Mouse (Mus musculus) heart, embryonic 14.5 days (tissue): Measurements from ENCODE around the gene Fam104a. TPM values are rescaled to one million over a fixed set of nuclear protein-coding genes. Genes with fewer than 3 reads are reported as not detected.

ENCODE experiments used
- ATAC-seq: fragments of 200-750 bp; cut with Nextera tagmentation; 2 replicates; pipeline ENCODE4 v1.8.0; 2017; ENCODE audit warnings: low read depth, moderate TSS enrichment; ENCODE audit not compliant: insufficient number of reproducible peaks, insufficient read depth, low FRiP score
- H3K27ac ChIP-seq, 2 experiments: fragments of 200-500 bp in 1 of 2; fragments of 300-500 bp in 1 of 2; sonication (generic) in 1 of 2; replicated peaks in 1 of 2; 2 replicates each; pipeline ENCODE4 v1.5.1; 2012 to 2014; ENCODE audit warnings: low read depth in 2 of 2, low read length in 2 of 2, control low read depth in 1 of 2, mild to moderate bottlenecking in 1 of 2, mixed read lengths in 1 of 2; ENCODE audit not compliant: control insufficient read depth in 1 of 2, insufficient read depth in 1 of 2
- H3K27me3 ChIP-seq: fragments of 300-500 bp; sonication (generic); 2 replicates; pipeline ENCODE4 v1.6.1; 2014; ENCODE audit warnings: mild to moderate bottlenecking, low read length, control low read depth; ENCODE audit not compliant: control insufficient read depth, insufficient read depth
- H3K36me3 ChIP-seq: fragments of 300-500 bp; sonication (generic); 2 replicates; pipeline ENCODE4 v1.6.1; 2014; ENCODE audit warnings: mild to moderate bottlenecking, control low read depth, low read length, mixed read lengths; ENCODE audit not compliant: control insufficient read depth, insufficient read depth
- H3K4me1 ChIP-seq, 2 experiments: fragments of 200-500 bp in 1 of 2; fragments of 300-500 bp in 1 of 2; sonication (generic) in 1 of 2; 2 replicates each; pipeline ENCODE4 v1.6.1; 2012 to 2014; ENCODE audit warnings: low read length in 2 of 2, control low read depth in 1 of 2, mixed read lengths in 1 of 2; ENCODE audit not compliant: control insufficient read depth in 2 of 2, insufficient read depth in 2 of 2
- H3K4me2 ChIP-seq: fragments of 300-500 bp; sonication (generic); 2 replicates; pipeline ENCODE4 v1.6.1; 2014; ENCODE audit warnings: mild to moderate bottlenecking, low read length
- H3K4me3 ChIP-seq, 2 experiments: fragments of 200-500 bp in 1 of 2; fragments of 300-500 bp in 1 of 2; sonication (generic) in 1 of 2; 2 replicates each; pipeline ENCODE4 v1.5.1; 2012 to 2014; ENCODE audit warnings: low read length in 2 of 2, mild to moderate bottlenecking in 2 of 2, control low read depth in 1 of 2, low read depth in 1 of 2, moderate library complexity in 1 of 2; ENCODE audit not compliant: control insufficient read depth in 1 of 2, insufficient read depth in 1 of 2
- H3K9ac ChIP-seq: fragments of 300-500 bp; sonication (generic); 2 replicates; pipeline ENCODE4 v1.6.1; 2014; ENCODE audit warnings: mild to moderate bottlenecking, low read length
- H3K9me3 ChIP-seq: fragments of 300-500 bp; sonication (generic); 2 replicates; pipeline ENCODE4 v1.6.1; 2016; ENCODE audit warnings: low read length, control low read depth; ENCODE audit not compliant: control insufficient read depth
- WGBS: fragments of 180-500 bp; shearing (Covaris S2); extraction: QIAGEN DNeasy Blood & Tissue Kit; methylation state at CpG from one replicate; pipeline ENCODE4 v1.1.7; 2014; 5-methylcytosine and 5-hydroxymethylcytosine counted together
- polyA plus RNA-seq: library from polyadenylated mRNA; unstranded; fragments of >200 nt; fragmentation: Nextera tagmentation; extraction: Ambion mirVana; gene quantifications from 2 replicates; pipeline ENCODE4 v1.2.1, GENCODE M21; 2014

Gene Fam104a
- polyA plus RNA-seq, 1 experiment from 2014 or later = 44.8 TPM

- Histone ChIP-seq H3K4me2 (no peak overlapping the region), H3K9me3 (no peaks in the 10 kb centered on the region), H3K4me3 (no peak overlapping the region), H3K4me1 (no peaks in the 10 kb centered on the region), H3K36me3 (no peaks in the 10 kb centered on the region), H3K9ac (no peak overlapping the region), H3K27me3 (no peaks in the 10 kb centered on the region; the same call in 1 of the 2 replicates), H3K27ac (no peak overlapping the region)
- ATAC-seq = no peak
- WGBS = 57% methylated on average over 7 of the region's 7 CpGs
These were observed 53.3 kb downstream of the Fam104a start for GRCm38 (mm10) chr11:113630642-113631041.

GRCm38 (mm10) chr11:113627785-113628184, 56.2 kb downstream of the Fam104a start:
- 53% methylated on average over 4 of the region's 4 CpGs for WGBS

GRCm38 (mm10) chr11:113625437-113625836, 58.5 kb downstream of the Fam104a start:
- 86% methylated on average over 18 of the region's 18 CpGs for WGBS
- Histone ChIP-seq H3K27me3 (peaks cover 16% of the 10 kb centered on the region), H3K4me1 (no peaks in the 10 kb centered on the region), H3K9me3 (no peaks in the 10 kb centered on the region), H3K4me2 (no peak overlapping the region), H3K4me3 (no peak overlapping the region), H3K36me3 (no peaks in the 10 kb centered on the region), H3K9ac (no peak overlapping the region), H3K27ac (no peak overlapping the region)
- ATAC-seq = no peak

More at GRCm38 (mm10) chr11:113627785-113628184, 56.2 kb downstream of the Fam104a start:
- Histone ChIP-seq H3K36me3 (no peaks in the 10 kb centered on the region), H3K4me3 (no peak overlapping the region), H3K4me1 (no peaks in the 10 kb centered on the region), H3K9me3 (no peaks in the 10 kb centered on the region), H3K4me2 (no peak overlapping the region), H3K27me3 (no peaks in the 10 kb centered on the region; the same call in 1 of the 2 replicates), H3K27ac (no peak overlapping the region), H3K9ac (no peak overlapping the region)
- ATAC-seq = no peak

GRCm38 (mm10) chr11:113622028-113622427, 61.9 kb downstream of the Fam104a start:
- H3K4me3 ChIP-seq = no peak overlapping the region
- H3K36me3 ChIP-seq = no peaks in the 10 kb centered on the region
- no peak overlapping the region for H3K27ac ChIP-seq
- H3K9me3 ChIP-seq = no peaks in the 10 kb centered on the region
- peaks cover 9 to 13% of the 10 kb centered on the region in 2 experiments; a peak in 2 of 4 replicates for H3K4me1 ChIP-seq
- H3K9ac ChIP-seq = no peak overlapping the region
- peaks cover 40% of the 10 kb centered on the region for H3K27me3 ChIP-seq
- ATAC-seq = no peak
- 82% methylated on average over 4 of the region's 4 CpGs for WGBS
- H3K4me2 ChIP-seq = no peak overlapping the region

GRCm38 (mm10) chr11:113621001-113621400, 63.0 kb downstream of the Fam104a start:
- no peak overlapping the region for H3K4me3 ChIP-seq
- H3K9me3 ChIP-seq = no peaks in the 10 kb centered on the region
- 62% methylated on average over 2 of the region's 2 CpGs for WGBS
- no peak overlapping the region for H3K9ac ChIP-seq
- no peak for ATAC-seq
- no peak overlapping the region for H3K27ac ChIP-seq
- H3K36me3 ChIP-seq = no peaks in the 10 kb centered on the region
- peaks cover 41% of the 10 kb centered on the region for H3K27me3 ChIP-seq
- H3K4me1 ChIP-seq = peaks cover 9 to 14% of the 10 kb centered on the region in 2 experiments; a peak in 2 of 4 replicates
- H3K4me2 ChIP-seq = no peak overlapping the region

GRCm38 (mm10) chr11:113619420-113620080, 64.4 kb downstream of the Fam104a start:
- ATAC-seq = no peak
- no peaks in the 10 kb centered on the region for H3K9me3 ChIP-seq
- no peak overlapping the region for H3K27ac ChIP-seq
- WGBS = 3% methylated on average over 31 of the region's 31 CpGs
- peak overlapping the region; percentile 44 to 46 for H3K4me3 ChIP-seq
- H3K4me2 ChIP-seq = peak overlapping the region; percentile 88
- peaks cover 9 to 14% of the 10 kb centered on the region in 2 experiments; a peak in 2 of 4 replicates for H3K4me1 ChIP-seq
- peak overlapping the region; percentile 61 for H3K9ac ChIP-seq
- peaks cover 47% of the 10 kb centered on the region for H3K27me3 ChIP-seq
- no peaks in the 10 kb centered on the region for H3K36me3 ChIP-seq

- H3K27ac ChIP-seq = no peak within 1 kb of the TSS
- peak; percentile 47; the same call in 1 of the 2 replicates for ATAC-seq
- peaks cover 9 to 14% of the 10 kb centered on the region in 2 experiments; a peak in 2 of 4 replicates for H3K4me1 ChIP-seq
- H3K4me2 ChIP-seq = peak within 1 kb of the TSS; percentile 88
- H3K4me3 ChIP-seq = peak within 1 kb of the TSS; percentile 44 to 46
- H3K9me3 ChIP-seq = no peaks in the 10 kb centered on the region
- H3K36me3 ChIP-seq = no peaks in the 10 kb centered on the region
- WGBS = under 1% methylated on average over 54 of the region's 54 CpGs
- H3K9ac ChIP-seq = peak within 1 kb of the TSS; percentile 61
- H3K27me3 ChIP-seq = peaks cover 47% of the 10 kb centered on the region
These were observed 65.1 kb downstream of the Fam104a start, which contains the start of gene Sstr2 for GRCm38 (mm10) chr11:113618672-113619419. Gene Sstr2 (plus strand): TSS chr11:113619342.
